10 mouse cellular contexts compared by ENCODE assay signal in the genomic region with DNA sequence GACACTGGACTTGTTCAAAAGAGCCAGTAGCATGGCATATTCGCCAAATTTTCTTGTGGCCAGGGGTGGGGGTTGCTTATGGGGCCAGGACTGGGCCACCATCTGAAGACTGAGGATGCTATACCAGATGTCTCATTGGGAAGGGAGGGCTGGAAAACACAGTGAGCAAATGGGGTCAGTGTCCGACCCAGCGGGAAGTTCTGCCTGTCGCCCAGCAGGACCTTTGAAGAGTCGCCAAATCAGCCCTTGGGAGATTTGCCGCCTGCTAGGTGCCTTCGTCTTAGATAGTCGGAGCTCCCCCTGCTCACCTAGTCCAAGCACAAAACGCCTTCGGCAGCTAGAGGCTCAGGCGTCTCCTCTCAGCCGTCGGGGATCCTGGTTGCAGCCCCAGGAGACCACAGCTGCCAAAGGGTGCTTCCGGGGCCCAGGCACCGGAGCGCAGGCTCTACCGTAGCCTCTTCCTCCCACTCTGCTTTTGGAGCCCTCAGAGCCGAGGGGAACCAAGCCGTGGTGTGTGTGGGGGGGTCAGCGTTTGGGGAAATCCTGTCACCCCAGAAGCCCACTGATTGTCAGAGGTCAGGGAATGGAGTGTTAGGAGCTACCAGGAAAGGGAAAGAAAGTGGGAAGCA. TPM values are rescaled to one million over a fixed set of nuclear protein-coding genes. Genes with fewer than 3 reads are reported as not detected.
DNase-seq lines count a peak whose midpoint lies in the region; ATAC-seq lines count a peak whose summit lies in the region.
"Had no signal": no experiment of that assay in that cellular context is flagged by ENCODE, and none has a peak within 500 bp of the region (broad histone marks: within the 10 kb centered on the region; RNA-seq: fewer than 3 reads in every experiment).

No protein-coding gene starts in this region.

- H3K4me2 ChIP-seq in forebrain, embryonic 16.5 days (ENCODE audit: low read length): no peak overlapping the region
- peak overlapping the region; percentile 60 for H3K4me2 ChIP-seq in hindbrain, embryonic 12.5 days (replicated peaks)
- H3K4me2 ChIP-seq in midbrain, embryonic 15.5 days: peak overlapping the region; percentile 58

- H3K27ac ChIP-seq in forebrain, embryonic 10.5 days: no peak overlapping the region
- no peak overlapping the region for H3K27ac ChIP-seq in forebrain, embryonic 16.5 days (ENCODE audit: low read length)
- no peak overlapping the region for H3K27ac ChIP-seq in hindbrain, embryonic 12.5 days
- no peak overlapping the region for H3K27ac ChIP-seq in midbrain, embryonic 15.5 days

- H3K36me3 ChIP-seq in forebrain, embryonic 10.5 days (replicated peaks): peaks cover 19% of the 10 kb centered on the region
- H3K36me3 ChIP-seq in forebrain, embryonic 16.5 days (ENCODE audit: control insufficient read depth, insufficient read depth): peaks cover 5% of the 10 kb centered on the region
- H3K36me3 ChIP-seq in megakaryocyte, embryonic 14.5 days (replicated peaks; ENCODE audit: low read length): peaks cover 28% of the 10 kb centered on the region
- peaks cover 15% of the 10 kb centered on the region; the same call in 1 of the 2 replicates for H3K36me3 ChIP-seq in hindbrain, embryonic 12.5 days
- 0 out of 2 replicates have a peak, but pooled peaks cover 7% of the 10 kb centered on the region for H3K36me3 ChIP-seq in midbrain, embryonic 15.5 days (replicated peaks)

- H3K27me3 ChIP-seq in forebrain, embryonic 10.5 days (ENCODE audit: poor library complexity, severe bottlenecking): peaks cover 95% of the 10 kb centered on the region
- peaks cover 52% of the 10 kb centered on the region for H3K27me3 ChIP-seq in forebrain, embryonic 16.5 days (replicated peaks; ENCODE audit: control insufficient read depth, insufficient read depth, low read length)
- H3K27me3 ChIP-seq in megakaryocyte, embryonic 14.5 days (replicated peaks): peaks cover 81% of the 10 kb centered on the region
- H3K27me3 ChIP-seq in hindbrain, embryonic 12.5 days: peaks cover 90% of the 10 kb centered on the region
- peaks cover 75% of the 10 kb centered on the region for H3K27me3 ChIP-seq in midbrain, embryonic 15.5 days (replicated peaks)

- no peaks in the 10 kb centered on the region for H3K9me3 ChIP-seq in forebrain, embryonic 10.5 days
- H3K9me3 ChIP-seq in forebrain, embryonic 16.5 days (ENCODE audit: control insufficient read depth, low read length): no peaks in the 10 kb centered on the region
- H3K9me3 ChIP-seq in megakaryocyte, embryonic 14.5 days: no peaks in the 10 kb centered on the region
- no peaks in the 10 kb centered on the region for H3K9me3 ChIP-seq in hindbrain, embryonic 12.5 days (replicated peaks)
- H3K9me3 ChIP-seq in midbrain, embryonic 15.5 days: no peaks in the 10 kb centered on the region

- peaks cover 46% of the 10 kb centered on the region for H3K4me1 ChIP-seq in forebrain, embryonic 10.5 days
- H3K4me1 ChIP-seq in forebrain, embryonic 16.5 days (replicated peaks; ENCODE audit: control insufficient read depth, insufficient read depth, low read length): peaks cover 21% of the 10 kb centered on the region
- H3K4me1 ChIP-seq in megakaryocyte, embryonic 14.5 days: peaks cover 37% of the 10 kb centered on the region
- peaks cover 32% of the 10 kb centered on the region for H3K4me1 ChIP-seq in hindbrain, embryonic 12.5 days
- peaks cover 29% of the 10 kb centered on the region for H3K4me1 ChIP-seq in midbrain, embryonic 15.5 days

- DNase-seq in forebrain, embryonic 10.5 days (ENCODE audit: extremely low spot score, low spot score): no peak
- no peak for DNase-seq in Muller cell, postnatal 12 days (ENCODE audit: inconsistent ontology term)
- no peak for DNase-seq in urinary bladder, postnatal 14 days (ENCODE audit: low spot score)

- no peak overlapping the region for H3K9ac ChIP-seq in forebrain, embryonic 16.5 days (replicated peaks; ENCODE audit: low read depth, low read length)
- H3K9ac ChIP-seq in hindbrain, embryonic 12.5 days: no peak overlapping the region
- H3K9ac ChIP-seq in midbrain, embryonic 15.5 days: no peak overlapping the region

- H3K4me3 ChIP-seq in forebrain, embryonic 10.5 days: peak overlapping the region; percentile 51
- no peak overlapping the region for H3K4me3 ChIP-seq in forebrain, embryonic 16.5 days (replicated peaks; ENCODE audit: low read length)
- H3K4me3 ChIP-seq in megakaryocyte, embryonic 14.5 days (replicated peaks): peak overlapping the region; percentile 14
- H3K4me3 ChIP-seq in hindbrain, embryonic 12.5 days: no peak overlapping the region; the same call in 1 of the 2 replicates
- H3K4me3 ChIP-seq in midbrain, embryonic 15.5 days: peak overlapping the region; percentile 33; the same call in 1 of the 2 replicates
- H3K4me3 ChIP-seq: erythroblast, embryonic 14.5 days had no signal

- no peak for ATAC-seq in forebrain, embryonic 16.5 days
- ATAC-seq in megakaryocyte, adult 5-6 weeks (ENCODE audit: poor library complexity, severe bottlenecking): no peak
- no peak for ATAC-seq in hindbrain, embryonic 12.5 days (ENCODE audit: low FRiP score)
- ATAC-seq in midbrain, embryonic 15.5 days (replicated peaks): no peak

- 2% methylated on average over 20 of the region's 20 CpGs for WGBS in forebrain, embryonic 10.5 days
- WGBS in forebrain, embryonic 16.5 days: 4% methylated on average over 20 of the region's 20 CpGs
- WGBS in hindbrain, embryonic 12.5 days: 5% methylated on average over 20 of the region's 20 CpGs
- 2% methylated on average over 20 of the region's 20 CpGs for WGBS in midbrain, embryonic 15.5 days

RNA-seq across cellular contexts. Expression of gene Grin2c, which starts 1.2 kb away (rescaled TPM):
- polyA plus RNA-seq in forebrain, embryonic 10.5 days (2016; fragmentation: Nextera tagmentation; extraction: Ambion mirVana): not detected in 2 replicates
- polyA plus RNA-seq in forebrain, embryonic 16.5 days (2015; fragmentation: Nextera tagmentation; extraction: Ambion mirVana): 0.29 and 0.37 TPM in 2 replicates
- polyA plus RNA-seq in megakaryocyte, embryonic 14.5 days (2012; ENCODE audit: insufficient read depth, low replicate concordance): not detected in 2 replicates
- total RNA-seq in megakaryocyte, adult 5-6 weeks (2015): 0.05 TPM in 1 of 2 replicates, not detected in the other
- total RNA-seq in megakaryocyte, adult 5-6 weeks (2017): not detected in 2 replicates
- polyA plus RNA-seq in hindbrain, embryonic 12.5 days (2016; fragmentation: Nextera tagmentation; extraction: Ambion mirVana): 0.21 and 0.57 TPM in 2 replicates
- polyA plus RNA-seq in midbrain, embryonic 15.5 days (2015; fragmentation: Nextera tagmentation; extraction: Ambion mirVana): 0.21 and 0.26 TPM in 2 replicates

RNA-seq across cellular contexts. Expression of gene Fdxr, which starts 11.0 kb away (rescaled TPM):
- polyA plus RNA-seq in forebrain, embryonic 10.5 days (2016; fragmentation: Nextera tagmentation; extraction: Ambion mirVana): 16.3 and 17.5 TPM in 2 replicates
- polyA plus RNA-seq in forebrain, embryonic 16.5 days (2015; fragmentation: Nextera tagmentation; extraction: Ambion mirVana): 23.2 and 26.9 TPM in 2 replicates
- polyA plus RNA-seq in megakaryocyte, embryonic 14.5 days (2012; ENCODE audit: insufficient read depth, low replicate concordance): 21.8 and 28.5 TPM in 2 replicates
- total RNA-seq in megakaryocyte, adult 5-6 weeks (2015): 4.4 and 5.6 TPM in 2 replicates
- total RNA-seq in megakaryocyte, adult 5-6 weeks (2017): 9.9 and 14.3 TPM in 2 replicates
- 15.4 and 18.0 TPM in 2 replicates for polyA plus RNA-seq in hindbrain, embryonic 12.5 days (2016; fragmentation: Nextera tagmentation; extraction: Ambion mirVana)
- polyA plus RNA-seq in midbrain, embryonic 15.5 days (2015; fragmentation: Nextera tagmentation; extraction: Ambion mirVana): 21.5 and 22.1 TPM in 2 replicates

RNA-seq across cellular contexts. Expression of gene Fads6, which starts 31.6 kb away (rescaled TPM):
- 0.45 and 0.49 TPM in 2 replicates for polyA plus RNA-seq in forebrain, embryonic 10.5 days (2016; fragmentation: Nextera tagmentation; extraction: Ambion mirVana)
- polyA plus RNA-seq in forebrain, embryonic 16.5 days (2015; fragmentation: Nextera tagmentation; extraction: Ambion mirVana): 0.27 and 0.76 TPM in 2 replicates
- polyA plus RNA-seq in megakaryocyte, embryonic 14.5 days (2012; ENCODE audit: insufficient read depth, low replicate concordance): 0.07 TPM in 1 of 2 replicates, not detected in the other
- total RNA-seq in megakaryocyte, adult 5-6 weeks (2015): 0.58 and 0.71 TPM in 2 replicates
- 1.4 and 2.3 TPM in 2 replicates for total RNA-seq in megakaryocyte, adult 5-6 weeks (2017)
- polyA plus RNA-seq in hindbrain, embryonic 12.5 days (2016; fragmentation: Nextera tagmentation; extraction: Ambion mirVana): 0.13 and 0.25 TPM in 2 replicates
- 0.96 and 1.0 TPM in 2 replicates for polyA plus RNA-seq in midbrain, embryonic 15.5 days (2015; fragmentation: Nextera tagmentation; extraction: Ambion mirVana)

RNA-seq across cellular contexts. Expression of gene Otop2, which starts 41.1 kb away (rescaled TPM):
- 0.12 TPM in 1 of 2 replicates, not detected in the other for polyA plus RNA-seq in forebrain, embryonic 10.5 days (2016; fragmentation: Nextera tagmentation; extraction: Ambion mirVana)
- polyA plus RNA-seq in forebrain, embryonic 16.5 days (2015; fragmentation: Nextera tagmentation; extraction: Ambion mirVana): 0.24 TPM in 1 of 2 replicates, not detected in the other
- 0.11 TPM in 1 of 2 replicates, not detected in the other for polyA plus RNA-seq in megakaryocyte, embryonic 14.5 days (2012; ENCODE audit: insufficient read depth, low replicate concordance)
- total RNA-seq in megakaryocyte, adult 5-6 weeks (2015): not detected in 2 replicates
- total RNA-seq in megakaryocyte, adult 5-6 weeks (2017): not detected in 2 replicates
- not detected in 2 replicates for polyA plus RNA-seq in hindbrain, embryonic 12.5 days (2016; fragmentation: Nextera tagmentation; extraction: Ambion mirVana)
- polyA plus RNA-seq in midbrain, embryonic 15.5 days (2015; fragmentation: Nextera tagmentation; extraction: Ambion mirVana): 0.17 TPM in 1 of 2 replicates, not detected in the other
- total RNA-seq: adrenal gland, adult 18-20 months had no signal
- polyA plus RNA-seq: erythroblast, embryonic 14.5 days had no signal

RNA-seq across cellular contexts. Expression of gene Ush1g, which starts 56.0 kb away (rescaled TPM):
- 0.05 TPM in 1 of 2 replicates, not detected in the other for polyA plus RNA-seq in forebrain, embryonic 10.5 days (2016; fragmentation: Nextera tagmentation; extraction: Ambion mirVana)
- 0.10 TPM in 2 replicates for polyA plus RNA-seq in forebrain, embryonic 16.5 days (2015; fragmentation: Nextera tagmentation; extraction: Ambion mirVana)
- polyA plus RNA-seq in megakaryocyte, embryonic 14.5 days (2012; ENCODE audit: insufficient read depth, low replicate concordance): not detected in 2 replicates
- not detected in 2 replicates for total RNA-seq in megakaryocyte, adult 5-6 weeks (2015)
- total RNA-seq in megakaryocyte, adult 5-6 weeks (2017): not detected in 2 replicates
- polyA plus RNA-seq in hindbrain, embryonic 12.5 days (2016; fragmentation: Nextera tagmentation; extraction: Ambion mirVana): not detected in 2 replicates
- polyA plus RNA-seq in midbrain, embryonic 15.5 days (2015; fragmentation: Nextera tagmentation; extraction: Ambion mirVana): 0.09 and 0.18 TPM in 2 replicates
- polyA plus RNA-seq: erythroblast, embryonic 14.5 days had no signal

Comparison
In these comparisons a context has a peak if more than half of its experiments do, and no peak if none do; other contexts are left out.
1. H3K4me3 ChIP-seq: peak in forebrain, embryonic 10.5 days (single experiment), megakaryocyte, embryonic 14.5 days (single experiment) and midbrain, embryonic 15.5 days (single experiment); none in forebrain, embryonic 16.5 days (single experiment) and hindbrain, embryonic 12.5 days (single experiment).